Mouse (Mus musculus) intestine, embryonic 15.5 days (tissue): ENCODE results near the gene Abl2. TPM values are rescaled to one million over a fixed set of nuclear protein-coding genes. Genes with fewer than 3 reads are reported as not detected.

Experiments
- ATAC-seq: fragments of 200-750 bp; cut with Nextera tagmentation; 2 replicates; pipeline ENCODE4 v1.8.0; 2017; ENCODE audit warnings: moderate TSS enrichment, moderate library complexity
- H3K27ac ChIP-seq: fragments of 300-500 bp; sonication (generic); 2 replicates; pipeline ENCODE4 v1.5.1; 2015; ENCODE audit warnings: mild to moderate bottlenecking, inconsistent platforms
- H3K27me3 ChIP-seq: fragments of 300-500 bp; sonication (generic); replicated peaks from 2 replicates; pipeline ENCODE4 v1.6.1; 2015; ENCODE audit warnings: inconsistent platforms
- H3K36me3 ChIP-seq: fragments of 300-500 bp; sonication (generic); 2 replicates; pipeline ENCODE4 v1.6.1; 2015; ENCODE audit warnings: inconsistent platforms
- H3K4me1 ChIP-seq: fragments of 300-500 bp; sonication (generic); replicated peaks from 2 replicates; pipeline ENCODE4 v1.6.1; 2015; ENCODE audit warnings: inconsistent platforms
- H3K4me2 ChIP-seq: fragments of 300-500 bp; sonication (generic); replicated peaks from 2 replicates; pipeline ENCODE4 v1.6.1; 2015; ENCODE audit warnings: mild to moderate bottlenecking, inconsistent platforms
- H3K4me3 ChIP-seq: fragments of 300-500 bp; sonication (generic); replicated peaks from 2 replicates; pipeline ENCODE4 v1.5.1; 2015; ENCODE audit warnings: inconsistent platforms
- H3K9ac ChIP-seq: fragments of 300-500 bp; sonication (generic); 2 replicates; pipeline ENCODE4 v1.6.1; 2015; ENCODE audit warnings: inconsistent platforms
- H3K9me3 ChIP-seq: fragments of 300-500 bp; sonication (generic); 2 replicates; pipeline ENCODE4 v1.6.1; 2016; ENCODE audit warnings: inconsistent platforms
- WGBS: fragments of 180-500 bp; shearing (Covaris S2); methylation state at CpG from one replicate; pipeline ENCODE4 v1.1.7; 2015; 5-methylcytosine and 5-hydroxymethylcytosine counted together
- polyA plus RNA-seq: library from polyadenylated mRNA; unstranded; fragments of >200 nt; fragmentation: Nextera tagmentation; extraction: Ambion mirVana; gene quantifications from 2 replicates; pipeline ENCODE4 v1.2.1, GENCODE M21; 2015

The Abl2 gene
- polyA plus RNA-seq, 1 experiment from 2014 or later: 2.6 TPM

GRCm38 (mm10) chr1:156543999-156544398, 14.6 kb upstream of the Abl2 start:
- Histone ChIP-seq H3K27ac (no peak overlapping the region), H3K4me2 (peak overlapping the region; percentile 51), H3K9me3 (no peaks in the 10 kb centered on the region), H3K27me3 (no peaks in the 10 kb centered on the region), H3K4me3 (no peak overlapping the region), H3K36me3 (no peaks in the 10 kb centered on the region), H3K4me1 (0 out of 2 replicates have a peak, but pooled peaks cover 4% of the 10 kb centered on the region), H3K9ac (no peak overlapping the region)
- WGBS: 20% methylated on average over 12 of the region's 12 CpGs
- peak; percentile 78 for ATAC-seq

- H3K9me3 ChIP-seq: no peaks in the 10 kb centered on the region
- no peaks in the 10 kb centered on the region for H3K36me3 ChIP-seq
- peak overlapping the region; percentile 90 for H3K4me3 ChIP-seq
- no peaks in the 10 kb centered on the region for H3K4me1 ChIP-seq
- H3K4me2 ChIP-seq: peak overlapping the region; percentile 80
- H3K27ac ChIP-seq: peak overlapping the region; percentile 91
- peak; percentile 70 for ATAC-seq
- H3K9ac ChIP-seq: peak overlapping the region; percentile 95
- no peaks in the 10 kb centered on the region for H3K27me3 ChIP-seq
- WGBS: under 1% methylated on average over 62 of the region's 66 CpGs
Measured at GRCm38 (mm10) chr1:156558950-156559640, 509 bp downstream of the Abl2 start.

- no peaks in the 10 kb centered on the region for H3K4me1 ChIP-seq
- 9% methylated on average over 8 of the region's 8 CpGs for WGBS
- H3K9ac ChIP-seq: peak overlapping the region; percentile 95
- no peaks in the 10 kb centered on the region for H3K9me3 ChIP-seq
- peak overlapping the region; percentile 90 for H3K4me3 ChIP-seq
- 0 out of 2 replicates have a peak overlapping the region, but pooled peaks have one; percentile 91 for H3K27ac ChIP-seq
- no peak for ATAC-seq
- no peaks in the 10 kb centered on the region for H3K27me3 ChIP-seq
- peak overlapping the region; percentile 80 for H3K4me2 ChIP-seq
- no peaks in the 10 kb centered on the region for H3K36me3 ChIP-seq
Measured at GRCm38 (mm10) chr1:156559641-156560020, 1.0 kb downstream of the Abl2 start.

GRCm38 (mm10) chr1:156560500-156560899, 1.9 kb downstream of the Abl2 start:
- H3K9ac ChIP-seq: no peak overlapping the region
- no peak for ATAC-seq

GRCm38 (mm10) chr1:156565328-156565727, 6.7 kb downstream of the Abl2 start:
- no peak overlapping the region for H3K9ac ChIP-seq
- WGBS: 78% methylated on average over 2 of the region's 2 CpGs
- no peaks in the 10 kb centered on the region for H3K36me3 ChIP-seq
- H3K27ac ChIP-seq: no peak overlapping the region
- H3K27me3 ChIP-seq: no peaks in the 10 kb centered on the region
- no peak overlapping the region for H3K4me3 ChIP-seq
- H3K4me1 ChIP-seq: 0 out of 2 replicates have a peak, but pooled peaks cover 2% of the 10 kb centered on the region
- H3K4me2 ChIP-seq: no peak overlapping the region
- ATAC-seq: no peak
- no peaks in the 10 kb centered on the region for H3K9me3 ChIP-seq

More at GRCm38 (mm10) chr1:156560500-156560899, 1.9 kb downstream of the Abl2 start:
- no peaks in the 10 kb centered on the region for H3K36me3 ChIP-seq
- 88% methylated on average over 9 of the region's 9 CpGs for WGBS
- H3K9me3 ChIP-seq: no peaks in the 10 kb centered on the region
- no peak overlapping the region for H3K4me3 ChIP-seq
- no peaks in the 10 kb centered on the region for H3K4me1 ChIP-seq
- no peak overlapping the region for H3K27ac ChIP-seq
- peak overlapping the region; percentile 80; the same call in 1 of the 2 replicates for H3K4me2 ChIP-seq
- no peaks in the 10 kb centered on the region for H3K27me3 ChIP-seq

- no peaks in the 10 kb centered on the region for H3K36me3 ChIP-seq
- H3K4me2 ChIP-seq: no peak overlapping the region
- no peak for ATAC-seq
- 97% methylated on average over 3 of the region's 3 CpGs for WGBS
- H3K4me1 ChIP-seq: 0 out of 2 replicates have a peak, but pooled peaks cover 2% of the 10 kb centered on the region
- no peaks in the 10 kb centered on the region for H3K9me3 ChIP-seq
- no peak overlapping the region for H3K9ac ChIP-seq
- no peak overlapping the region for H3K27ac ChIP-seq
- H3K27me3 ChIP-seq: no peaks in the 10 kb centered on the region
- H3K4me3 ChIP-seq: no peak overlapping the region
Measured at GRCm38 (mm10) chr1:156566132-156566531, 7.5 kb downstream of the Abl2 start.

- H3K4me3 ChIP-seq: no peak overlapping the region
- H3K27ac ChIP-seq: no peak overlapping the region
- 0 out of 2 replicates have a peak, but pooled peaks cover 2% of the 10 kb centered on the region for H3K4me1 ChIP-seq
- H3K4me2 ChIP-seq: no peak overlapping the region
- ATAC-seq: no peak
- no peaks in the 10 kb centered on the region for H3K36me3 ChIP-seq
- H3K9me3 ChIP-seq: no peaks in the 10 kb centered on the region
- WGBS: 69% methylated on average over 4 of the region's 4 CpGs
- no peaks in the 10 kb centered on the region for H3K27me3 ChIP-seq
- H3K9ac ChIP-seq: no peak overlapping the region
Measured at GRCm38 (mm10) chr1:156569615-156570014, 11.0 kb downstream of the Abl2 start.

GRCm38 (mm10) chr1:156572952-156573351, 14.4 kb downstream of the Abl2 start:
- no peak overlapping the region for H3K4me3 ChIP-seq
- no peaks in the 10 kb centered on the region for H3K27me3 ChIP-seq
- 82% methylated on average over 4 of the region's 4 CpGs for WGBS
- no peak overlapping the region for H3K27ac ChIP-seq
- H3K4me1 ChIP-seq: no peaks in the 10 kb centered on the region
- no peak for ATAC-seq
- no peaks in the 10 kb centered on the region for H3K9me3 ChIP-seq
- H3K36me3 ChIP-seq: no peaks in the 10 kb centered on the region
- no peak overlapping the region for H3K4me2 ChIP-seq
- H3K9ac ChIP-seq: no peak overlapping the region

GRCm38 (mm10) chr1:156581149-156581548, 22.6 kb downstream of the Abl2 start:
- no peaks in the 10 kb centered on the region for H3K36me3 ChIP-seq
- no peaks in the 10 kb centered on the region for H3K9me3 ChIP-seq
- no peaks in the 10 kb centered on the region for H3K4me1 ChIP-seq
- no peaks in the 10 kb centered on the region for H3K27me3 ChIP-seq
- no peak overlapping the region for H3K27ac ChIP-seq
- H3K4me2 ChIP-seq: no peak overlapping the region
- no peak overlapping the region for H3K9ac ChIP-seq
- no peak for ATAC-seq
- no peak overlapping the region for H3K4me3 ChIP-seq
- 75% methylated on average over 11 of the region's 11 CpGs for WGBS

- Histone ChIP-seq H3K4me3 (no peak overlapping the region), H3K36me3 (no peaks in the 10 kb centered on the region), H3K9ac (no peak overlapping the region), H3K27ac (no peak overlapping the region), H3K27me3 (no peaks in the 10 kb centered on the region), H3K4me2 (no peak overlapping the region), H3K4me1 (no peaks in the 10 kb centered on the region), H3K9me3 (no peaks in the 10 kb centered on the region)
- ATAC-seq: no peak
- 68% methylated on average over 1 of the region's 1 CpGs for WGBS
Measured at GRCm38 (mm10) chr1:156584175-156584574, 25.6 kb downstream of the Abl2 start.

- WGBS: 73% methylated on average over 3 of the region's 3 CpGs
- H3K4me2 ChIP-seq: no peak overlapping the region
- no peaks in the 10 kb centered on the region for H3K36me3 ChIP-seq
- H3K27me3 ChIP-seq: no peaks in the 10 kb centered on the region
- no peak overlapping the region for H3K9ac ChIP-seq
- no peaks in the 10 kb centered on the region for H3K9me3 ChIP-seq
- no peak for ATAC-seq
- H3K4me1 ChIP-seq: no peaks in the 10 kb centered on the region
- no peak overlapping the region for H3K27ac ChIP-seq
- H3K4me3 ChIP-seq: no peak overlapping the region
Measured at GRCm38 (mm10) chr1:156585512-156585911, 26.9 kb downstream of the Abl2 start.

GRCm38 (mm10) chr1:156589811-156590305, 31.3 kb downstream of the Abl2 start:
- Histone ChIP-seq H3K9me3 (no peaks in the 10 kb centered on the region), H3K36me3 (no peaks in the 10 kb centered on the region), H3K9ac (no peak overlapping the region), H3K4me3 (no peak overlapping the region), H3K4me2 (no peak overlapping the region), H3K27me3 (no peaks in the 10 kb centered on the region), H3K4me1 (no peaks in the 10 kb centered on the region), H3K27ac (no peak overlapping the region)
- WGBS: 61% methylated on average over 3 of the region's 3 CpGs
- no peak for ATAC-seq

GRCm38 (mm10) chr1:156590357-156590756, 31.8 kb downstream of the Abl2 start:
- H3K27ac ChIP-seq: no peak overlapping the region
- no peaks in the 10 kb centered on the region for H3K27me3 ChIP-seq
- 12% methylated on average over 1 of the region's 1 CpGs for WGBS
- ATAC-seq: no peak
- no peaks in the 10 kb centered on the region for H3K9me3 ChIP-seq
- no peak overlapping the region for H3K4me3 ChIP-seq
- H3K4me2 ChIP-seq: no peak overlapping the region
- no peaks in the 10 kb centered on the region for H3K4me1 ChIP-seq
- H3K36me3 ChIP-seq: no peaks in the 10 kb centered on the region
- H3K9ac ChIP-seq: no peak overlapping the region
